Mouse (Mus musculus): Measurements from ENCODE around the gene Fmnl3.

DNA sequence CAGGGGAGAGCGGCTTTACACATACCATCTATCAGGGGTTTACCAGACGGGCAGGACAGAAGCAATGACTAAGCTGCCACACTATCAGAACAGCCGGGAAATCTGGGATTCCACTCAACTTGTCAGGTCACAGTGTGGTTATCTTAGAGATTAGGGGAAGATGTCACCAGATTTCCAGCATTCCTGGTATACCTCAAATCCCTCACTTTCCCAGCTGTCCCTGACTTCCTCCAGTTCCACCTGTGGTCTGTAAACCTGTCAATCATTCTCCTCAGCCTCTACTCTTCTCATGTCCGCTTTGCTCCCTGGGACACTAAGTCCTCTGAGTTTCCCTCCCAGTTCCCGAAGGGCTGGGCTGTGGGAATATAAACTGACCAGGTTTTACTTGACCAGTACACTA is 18.0 kb downstream of the Fmnl3 start:
- TF ChIP-seq CTCF (IDR thresholded peaks at IDR 0.05; ENCODE audit: borderline replicate concordance, control insufficient read depth, extremely low read depth, insufficient read depth, low read length, poor library complexity) = no peak
- TF ChIP-seq POLR2A (IDR thresholded peaks at IDR 0.05; ENCODE audit: control insufficient read depth, extremely low read depth, insufficient read depth, low read length, poor library complexity) = no peak
